Mouse (Mus musculus) brain, embryonic 14.5 days (tissue): Measurements from ENCODE around the gene Smpd4.

ENCODE experiments used
- CTCF ChIP-seq: fragments of 200-500 bp; IDR thresholded peaks from 2 replicates; pipeline ENCODE4 v1.5.1; 2012; ENCODE audit warnings: inconsistent platforms, mild to moderate bottlenecking, moderate library complexity, borderline replicate concordance; ENCODE audit not compliant: insufficient read depth, insufficient read length; ENCODE audit errors: extremely low read depth
- POLR2A ChIP-seq: fragments of 200-500 bp; IDR thresholded peaks from 2 replicates; pipeline ENCODE4 v1.6.1; 2012; ENCODE audit warnings: mild to moderate bottlenecking, inconsistent platforms, borderline replicate concordance; ENCODE audit not compliant: poor library complexity, insufficient read depth, insufficient read length, severe bottlenecking; ENCODE audit errors: extremely low read depth

- no peak for TF ChIP-seq CTCF
- TF ChIP-seq POLR2A, result no peak
Observed at GRCm38 (mm10) chr16:17642311-17642710, 23.2 kb downstream of the Smpd4 start.
